In the genomic region with DNA sequence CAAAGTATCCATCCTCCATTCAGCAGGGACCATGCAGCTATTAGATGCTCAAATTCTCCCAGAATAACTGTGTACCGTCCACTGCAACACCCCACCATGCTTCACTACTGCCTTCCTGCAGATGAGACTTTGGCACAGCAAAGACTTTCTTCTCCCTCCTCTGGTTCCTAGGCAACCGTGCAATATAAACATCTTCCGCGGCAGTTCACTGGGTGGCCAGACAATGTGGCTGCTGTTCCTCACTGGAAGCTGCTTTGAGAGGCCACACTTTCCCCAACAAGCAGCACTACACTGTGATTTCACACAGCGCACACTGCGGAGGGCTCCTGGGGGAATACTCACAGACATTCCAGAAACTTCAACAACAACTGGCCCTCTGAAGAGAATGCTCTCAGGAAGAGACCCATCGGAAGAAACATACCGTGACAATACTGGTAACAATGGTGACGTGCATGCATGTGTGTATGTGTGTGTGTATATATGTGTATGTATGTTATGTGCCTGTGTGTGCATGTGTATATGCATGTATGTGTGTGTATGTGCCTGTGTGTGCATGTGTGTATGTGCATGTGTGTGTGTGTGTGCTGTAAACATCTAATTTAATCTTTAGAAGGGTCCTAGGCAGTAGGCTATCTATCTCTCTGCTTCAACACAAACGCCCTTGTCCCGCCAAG, we compare ENCODE assay signal across 8 mouse cellular contexts. TPM values are rescaled to one million over a fixed set of nuclear protein-coding genes. Genes with fewer than 3 reads are reported as not detected.
A peak's percentile ranks its signal among the peaks of the same experiment; 100 is the strongest.
DNase-seq lines count a peak whose midpoint lies in the region; ATAC-seq and TF ChIP-seq lines count a peak whose summit lies in the region.

No protein-coding gene starts in this region.

- no peaks in the 10 kb centered on the region for H3K36me3 ChIP-seq in midbrain, embryonic 15.5 days (replicated peaks)

- H3K9ac ChIP-seq in midbrain, embryonic 15.5 days: no peak overlapping the region

- ATAC-seq in midbrain, embryonic 15.5 days (replicated peaks): peak; percentile 56

- H3K9me3 ChIP-seq in midbrain, embryonic 15.5 days: no peaks in the 10 kb centered on the region

- TF ChIP-seq CTCF in left cerebral cortex, adult 2 months (IDR thresholded peaks at IDR 0.05): no peak

- no peaks in the 10 kb centered on the region for H3K27me3 ChIP-seq in midbrain, embryonic 15.5 days (replicated peaks)

- intact Hi-C loops in left cerebral cortex, adult 2 months (cut with DNase I): no loop called here

- peak overlapping the region; percentile 9; the same call in 1 of the 2 replicates for H3K4me2 ChIP-seq in midbrain, embryonic 15.5 days

- H3K27ac ChIP-seq in left cerebral cortex, adult 2 months: no peak overlapping the region
- 0 out of 2 replicates have a peak overlapping the region, but pooled peaks have one; percentile 17 for H3K27ac ChIP-seq in midbrain, embryonic 15.5 days

- H3K4me3 ChIP-seq in left cerebral cortex, adult 2 months: no peak overlapping the region
- H3K4me3 ChIP-seq in midbrain, embryonic 15.5 days: no peak overlapping the region

- peak; percentile 13 to 27 for DNase-seq in left cerebral cortex, adult 2 months (ENCODE audit: extremely low spot score in 1 of 2, low spot score in 2 of 2)
- DNase-seq in left cerebral cortex, adult 11 months (ENCODE audit: low spot score): no peak
- peak; percentile 27 to 35 for DNase-seq in frontal cortex, postnatal 10 days (ENCODE audit: low spot score in 2 of 2)
- peak; percentile 3 for DNase-seq in layer of hippocampus, adult 9-10 months (ENCODE audit: low spot score)
- DNase-seq in natural killer cell, adult 2 months (ENCODE audit: low spot score in 2 of 2): no peak
- DNase-seq in urinary bladder, adult 2 months (ENCODE audit: low spot score): no peak
- DNase-seq in kidney, adult 18-20 months: no peak

- peaks cover 14% of the 10 kb centered on the region; the same call in 1 of the 2 replicates for H3K4me1 ChIP-seq in midbrain, embryonic 15.5 days

- WGBS in midbrain, embryonic 15.5 days: 30% methylated on average over 11 of the region's 11 CpGs

RNA-seq across cellular contexts. Expression of gene Sdr42e1, which starts 13.0 kb away (rescaled TPM):
- total RNA-seq in left cerebral cortex, adult 2 months (2021): 1 to 10 TPM; 4.7 to 6.5 TPM
- polyA plus RNA-seq in midbrain, embryonic 15.5 days (2015; fragmentation: Nextera tagmentation; extraction: Ambion mirVana): 1.9 and 2.3 TPM in 2 replicates
- 58.3 and 71.6 TPM in 2 replicates for polyA plus RNA-seq in urinary bladder, adult 2 months (2012; rRNA removed)

RNA-seq across cellular contexts. Expression of gene Hsd17b2, which starts 41.2 kb away (rescaled TPM):
- total RNA-seq in left cerebral cortex, adult 2 months (2021): not detected
- 0.13 TPM in 1 of 2 replicates, not detected in the other for polyA plus RNA-seq in midbrain, embryonic 15.5 days (2015; fragmentation: Nextera tagmentation; extraction: Ambion mirVana)
- 27.4 and 41.2 TPM in 2 replicates for polyA plus RNA-seq in urinary bladder, adult 2 months (2012; rRNA removed)

Comparison
In these comparisons a context has a peak if more than half of its experiments do, and no peak if none do; other contexts are left out.
1. DNase-seq: peak in left cerebral cortex, adult 2 months (2 of 2), frontal cortex, postnatal 10 days (2 of 2) and layer of hippocampus, adult 9-10 months (single experiment); none in left cerebral cortex, adult 11 months (single experiment), natural killer cell, adult 2 months (0 of 2), urinary bladder, adult 2 months (single experiment) and kidney, adult 18-20 months (single experiment).
2. RNA of gene Sdr42e1, which starts 13.0 kb away (polyA plus RNA-seq): 58.3 to 71.6 TPM in urinary bladder, adult 2 months; 1.9 to 2.3 TPM in midbrain, embryonic 15.5 days; every median in the first group is over 10 times any median in the second.
3. RNA of gene Hsd17b2, which starts 41.2 kb away (polyA plus RNA-seq): 27.4 to 41.2 TPM in urinary bladder, adult 2 months; 0.13 TPM in midbrain, embryonic 15.5 days; every median in the first group is over 10 times any median in the second.